ENCODE assay signal across 34 mouse cellular contexts in the genomic region with DNA sequence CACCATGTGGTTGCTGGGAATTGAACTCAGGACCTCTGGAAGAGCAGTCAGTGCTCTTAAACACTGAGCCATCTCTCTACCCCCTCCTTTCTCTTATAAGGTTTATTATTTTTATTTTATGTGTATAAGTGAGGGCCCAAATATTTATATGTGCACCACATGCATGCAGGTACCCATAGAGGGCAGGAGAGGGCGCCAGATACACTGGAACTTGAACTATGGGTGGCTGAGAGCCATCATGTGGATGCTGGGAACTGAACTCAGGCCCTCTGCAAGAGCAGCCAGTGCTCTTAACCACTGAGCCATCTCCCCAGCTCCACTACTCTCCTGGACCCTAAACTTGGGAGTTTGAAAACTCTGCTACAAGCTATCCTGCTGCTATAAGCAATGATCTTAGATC. TPM values are rescaled to one million over a fixed set of nuclear protein-coding genes. Genes with fewer than 3 reads are reported as not detected.
DNase-seq lines count a peak whose midpoint lies in the region; ATAC-seq and TF ChIP-seq lines count a peak whose summit lies in the region.
"Had no signal": no experiment of that assay in that cellular context is flagged by ENCODE, and none has a peak within 500 bp of the region (broad histone marks: within the 10 kb centered on the region; RNA-seq: fewer than 3 reads in every experiment).

No protein-coding gene starts in this region.

- 48% methylated on average over 1 of the region's 1 CpGs for WGBS in hindbrain, postnatal 0 days
- WGBS in hindbrain, embryonic 14.5 days: 15% methylated on average over 1 of the region's 1 CpGs
- 21% methylated on average over 1 of the region's 1 CpGs for WGBS in lung, embryonic 14.5 days
- 23% methylated on average over 1 of the region's 1 CpGs for WGBS in stomach, postnatal 0 days

- no peak for DNase-seq in hindbrain, postnatal 0 days (ENCODE audit: low spot score)
- no peak for DNase-seq in hindbrain, embryonic 14.5 days (ENCODE audit: low spot score)
- DNase-seq in lung, embryonic 14.5 days: no peak
- no peak for DNase-seq in lung, adult 18-20 months
- DNase-seq in ES-CJ7 (ENCODE audit: low read depth, low spot score): peak; percentile 51
- no peak for DNase-seq in stomach, postnatal 0 days (ENCODE audit: low spot score)
- no peak for DNase-seq in left cerebral cortex, postnatal 36 days (ENCODE audit: low spot score in 2 of 2)
- DNase-seq: adrenal gland, postnatal 36 days; cerebellum, adult 11-12 months; cerebellum, postnatal 10 days; gastrocnemius, postnatal 14 days; heart, adult 18-20 months; heart, postnatal 14 days; kidney, adult 8-10 months; kidney, postnatal 25 days; lung, adult 2 months; lung, postnatal 36 days; retina, postnatal 1 day; right cerebral cortex, postnatal 25 days; spleen, adult 18-20 months; thymus, adult 18-20 months; thymus, postnatal 4 days had no signal

- no peak for TF ChIP-seq EP300 in stomach, postnatal 0 days (optimal IDR thresholded peaks at IDR 0.05)

- TF ChIP-seq CTCF in hindbrain, postnatal 0 days (IDR thresholded peaks at IDR 0.05; ENCODE audit: low read depth): peak; percentile 18; the same call in 1 of the 2 replicates
- peak; percentile 26 for TF ChIP-seq CTCF in lung, embryonic 14.5 days (IDR thresholded peaks at IDR 0.05; ENCODE audit: low read depth)
- TF ChIP-seq CTCF in stomach, postnatal 0 days (IDR thresholded peaks at IDR 0.05; ENCODE audit: low read depth): peak; percentile 34; the same call in 1 of the 2 replicates

- H3K9me3 ChIP-seq in hindbrain, postnatal 0 days (ENCODE audit: low read length): no peaks in the 10 kb centered on the region
- no peaks in the 10 kb centered on the region for H3K9me3 ChIP-seq in hindbrain, embryonic 14.5 days (ENCODE audit: control insufficient read depth, low read length)
- H3K9me3 ChIP-seq in lung, embryonic 14.5 days (ENCODE audit: low read depth, low read length): no peaks in the 10 kb centered on the region
- no peaks in the 10 kb centered on the region for H3K9me3 ChIP-seq in stomach, postnatal 0 days (ENCODE audit: control insufficient read depth, low read length)
- H3K9me3 ChIP-seq: forebrain, embryonic 10.5 days; heart, embryonic 13.5 days; hindbrain, embryonic 12.5 days; limb, embryonic 15.5 days; midbrain, embryonic 15.5 days; neural tube, embryonic 13.5 days had no signal

- no peak overlapping the region for H3K4me3 ChIP-seq in hindbrain, postnatal 0 days (ENCODE audit: low read length)
- no peak overlapping the region for H3K4me3 ChIP-seq in hindbrain, embryonic 14.5 days (replicated peaks; ENCODE audit: low read length)
- no peak overlapping the region for H3K4me3 ChIP-seq in lung, embryonic 14.5 days (ENCODE audit: low read depth, low read length)
- no peak overlapping the region for H3K4me3 ChIP-seq in stomach, postnatal 0 days (ENCODE audit: low read depth, low read length)
- H3K4me3 ChIP-seq: forebrain, embryonic 10.5 days; heart, embryonic 13.5 days; hindbrain, embryonic 12.5 days; limb, embryonic 15.5 days; midbrain, embryonic 15.5 days; myocyte; neural tube, embryonic 13.5 days had no signal

- H3K4me1 ChIP-seq in hindbrain, postnatal 0 days (ENCODE audit: insufficient read depth, low read length): 0 out of 2 replicates have a peak, but pooled peaks cover 4% of the 10 kb centered on the region
- peaks cover 5% of the 10 kb centered on the region for H3K4me1 ChIP-seq in hindbrain, embryonic 14.5 days (replicated peaks; ENCODE audit: control insufficient read depth, insufficient read depth, low read length)
- no peaks in the 10 kb centered on the region for H3K4me1 ChIP-seq in lung, embryonic 14.5 days (ENCODE audit: insufficient read depth)
- H3K4me1 ChIP-seq in stomach, postnatal 0 days (replicated peaks; ENCODE audit: control insufficient read depth, insufficient read depth): no peaks in the 10 kb centered on the region; the same call in 1 of the 2 replicates

- no peak overlapping the region for H3K9ac ChIP-seq in hindbrain, postnatal 0 days (replicated peaks; ENCODE audit: low read length)
- no peak overlapping the region for H3K9ac ChIP-seq in hindbrain, embryonic 14.5 days
- no peak overlapping the region for H3K9ac ChIP-seq in lung, embryonic 14.5 days
- H3K9ac ChIP-seq in stomach, postnatal 0 days (ENCODE audit: low read length): no peak overlapping the region
- H3K9ac ChIP-seq: heart, embryonic 13.5 days; hindbrain, embryonic 12.5 days; limb, embryonic 15.5 days; midbrain, embryonic 15.5 days; neural tube, embryonic 13.5 days had no signal

- 0 out of 2 replicates have a peak, but pooled peaks cover 3% of the 10 kb centered on the region for H3K27me3 ChIP-seq in hindbrain, postnatal 0 days (ENCODE audit: insufficient read depth, low read length)
- H3K27me3 ChIP-seq in hindbrain, embryonic 14.5 days (ENCODE audit: control insufficient read depth, insufficient read depth, low read length): peaks cover 11% of the 10 kb centered on the region
- no peaks in the 10 kb centered on the region for H3K27me3 ChIP-seq in lung, embryonic 14.5 days (ENCODE audit: insufficient read depth, low read length)
- H3K27me3 ChIP-seq in stomach, postnatal 0 days (ENCODE audit: control insufficient read depth, insufficient read depth, low read length): no peaks in the 10 kb centered on the region

- no peak overlapping the region for H3K27ac ChIP-seq in hindbrain, postnatal 0 days
- H3K27ac ChIP-seq in hindbrain, embryonic 14.5 days: no peak overlapping the region
- H3K27ac ChIP-seq in lung, embryonic 14.5 days (ENCODE audit: low read depth): no peak overlapping the region
- H3K27ac ChIP-seq in stomach, postnatal 0 days (replicated peaks): no peak overlapping the region
- H3K27ac ChIP-seq: forebrain, embryonic 10.5 days; heart, embryonic 13.5 days; hindbrain, embryonic 12.5 days; limb, embryonic 15.5 days; midbrain, embryonic 15.5 days; neural tube, embryonic 13.5 days had no signal

- H3K36me3 ChIP-seq in hindbrain, postnatal 0 days (ENCODE audit: insufficient read depth, low read length): no peaks in the 10 kb centered on the region
- H3K36me3 ChIP-seq in hindbrain, embryonic 14.5 days (replicated peaks; ENCODE audit: control insufficient read depth, insufficient read depth): no peaks in the 10 kb centered on the region
- no peaks in the 10 kb centered on the region for H3K36me3 ChIP-seq in lung, embryonic 14.5 days (ENCODE audit: insufficient read depth)
- no peaks in the 10 kb centered on the region for H3K36me3 ChIP-seq in stomach, postnatal 0 days (ENCODE audit: control insufficient read depth, insufficient read depth, low read length)
- H3K36me3 ChIP-seq: forebrain, embryonic 10.5 days; heart, embryonic 13.5 days; hindbrain, embryonic 12.5 days; limb, embryonic 15.5 days; midbrain, embryonic 15.5 days; neural tube, embryonic 13.5 days had no signal

- no peak overlapping the region for H3K4me2 ChIP-seq in hindbrain, postnatal 0 days (ENCODE audit: low read depth, low read length)
- no peak overlapping the region for H3K4me2 ChIP-seq in hindbrain, embryonic 14.5 days (replicated peaks)
- H3K4me2 ChIP-seq in lung, embryonic 14.5 days: no peak overlapping the region
- no peak overlapping the region for H3K4me2 ChIP-seq in stomach, postnatal 0 days (replicated peaks; ENCODE audit: low read depth)
- H3K4me2 ChIP-seq: heart, embryonic 13.5 days; hindbrain, embryonic 12.5 days; limb, embryonic 15.5 days; midbrain, embryonic 15.5 days; neural tube, embryonic 13.5 days had no signal

- intact Hi-C loops in left cerebral cortex, postnatal 36 days (cut with DNase I): no loop called here

- ATAC-seq in hindbrain, postnatal 0 days: no peak
- ATAC-seq in hindbrain, embryonic 14.5 days (ENCODE audit: low FRiP score): no peak
- no peak for ATAC-seq in lung, embryonic 14.5 days (ENCODE audit: insufficient read depth)
- no peak for ATAC-seq in stomach, postnatal 0 days (ENCODE audit: low FRiP score, low TSS enrichment)
- ATAC-seq: CD4-positive, CD25-positive, alpha-beta regulatory T cell, adult 4 months; forebrain, embryonic 16.5 days; inflammation-experienced regulatory T-cells, adult 6 months; midbrain, embryonic 15.5 days had no signal

RNA-seq across cellular contexts. Expression of gene Espn, which starts 8.5 kb away (rescaled TPM):
- 0.47 and 1.4 TPM in 2 replicates for total RNA-seq in hindbrain, postnatal 0 days (2014; rRNA removed)
- 0.71 and 0.79 TPM in 2 replicates for polyA plus RNA-seq in hindbrain, postnatal 0 days (2015; fragmentation: Nextera tagmentation; extraction: Ambion mirVana)
- polyA plus RNA-seq in hindbrain, embryonic 14.5 days (2014; fragmentation: Nextera tagmentation; extraction: Ambion mirVana): 0.25 and 0.40 TPM in 2 replicates
- 11.5 and 11.6 TPM in 2 replicates for polyA plus RNA-seq in lung, embryonic 14.5 days (2014; fragmentation: Nextera tagmentation; extraction: Ambion mirVana)
- 13.8 and 14.4 TPM in 2 replicates for polyA plus RNA-seq in stomach, postnatal 0 days (2015; fragmentation: Nextera tagmentation; extraction: Ambion mirVana)
- total RNA-seq in left cerebral cortex, postnatal 36 days (2021): 1 to 10 TPM; 1.4 to 2.0 TPM

RNA-seq across cellular contexts. Expression of gene Hes2, which starts 15.0 kb away (rescaled TPM):
- total RNA-seq in hindbrain, postnatal 0 days (2014; rRNA removed): not detected in 2 replicates
- polyA plus RNA-seq in hindbrain, postnatal 0 days (2015; fragmentation: Nextera tagmentation; extraction: Ambion mirVana): not detected in 2 replicates
- not detected in 2 replicates for polyA plus RNA-seq in hindbrain, embryonic 14.5 days (2014; fragmentation: Nextera tagmentation; extraction: Ambion mirVana)
- 0.18 TPM in 1 of 2 replicates, not detected in the other for polyA plus RNA-seq in lung, embryonic 14.5 days (2014; fragmentation: Nextera tagmentation; extraction: Ambion mirVana)
- 0.52 and 0.87 TPM in 2 replicates for polyA plus RNA-seq in stomach, postnatal 0 days (2015; fragmentation: Nextera tagmentation; extraction: Ambion mirVana)
- total RNA-seq in left cerebral cortex, postnatal 36 days (2021): not detected
- total RNA-seq: adrenal gland, postnatal 36 days; gastrocnemius, postnatal 14 days; heart, adult 18-20 months; heart, postnatal 14 days; left cerebral cortex, postnatal 25 days had no signal
- polyA plus RNA-seq: CD4-positive, CD25-positive, alpha-beta regulatory T cell, adult 4 months; forebrain, embryonic 10.5 days; forebrain, embryonic 16.5 days; heart, embryonic 13.5 days; inflammation-experienced regulatory T-cells, adult 6 months; midbrain, embryonic 15.5 days; myocyte had no signal

RNA-seq across cellular contexts. Expression of gene Tnfrsf25, which starts 27.9 kb away (rescaled TPM):
- total RNA-seq in hindbrain, postnatal 0 days (2014; rRNA removed): 0.22 and 1.6 TPM in 2 replicates
- polyA plus RNA-seq in hindbrain, postnatal 0 days (2015; fragmentation: Nextera tagmentation; extraction: Ambion mirVana): 0.48 and 0.62 TPM in 2 replicates
- polyA plus RNA-seq in hindbrain, embryonic 14.5 days (2014; fragmentation: Nextera tagmentation; extraction: Ambion mirVana): 0.94 and 0.95 TPM in 2 replicates
- 0.75 and 0.77 TPM in 2 replicates for polyA plus RNA-seq in lung, embryonic 14.5 days (2014; fragmentation: Nextera tagmentation; extraction: Ambion mirVana)
- 0.49 and 0.96 TPM in 2 replicates for polyA plus RNA-seq in stomach, postnatal 0 days (2015; fragmentation: Nextera tagmentation; extraction: Ambion mirVana)
- total RNA-seq in left cerebral cortex, postnatal 36 days (2021): 10 to 100 TPM in 1 of 2 experiments, 1 to 10 TPM in 1; 8.7 to 10.1 TPM
- total RNA-seq: megakaryocyte-erythroid progenitor cell, adult 5-6 weeks had no signal

RNA-seq across cellular contexts. Expression of gene Acot7, which starts 34.3 kb away (rescaled TPM):
- total RNA-seq in hindbrain, postnatal 0 days (2014; rRNA removed): 249 and 259 TPM in 2 replicates
- polyA plus RNA-seq in hindbrain, postnatal 0 days (2015; fragmentation: Nextera tagmentation; extraction: Ambion mirVana): 455 and 488 TPM in 2 replicates
- 352 and 396 TPM in 2 replicates for polyA plus RNA-seq in hindbrain, embryonic 14.5 days (2014; fragmentation: Nextera tagmentation; extraction: Ambion mirVana)
- polyA plus RNA-seq in lung, embryonic 14.5 days (2014; fragmentation: Nextera tagmentation; extraction: Ambion mirVana): 50.3 and 55.8 TPM in 2 replicates
- 51.7 and 55.0 TPM in 2 replicates for polyA plus RNA-seq in stomach, postnatal 0 days (2015; fragmentation: Nextera tagmentation; extraction: Ambion mirVana)
- total RNA-seq in left cerebral cortex, postnatal 36 days (2021): 100 to 1,000 TPM; 295 to 323 TPM
